Mouse (Mus musculus) hindbrain, embryonic 12.5 days (tissue): ENCODE results near the gene Fosl1. TPM values are rescaled to one million over a fixed set of nuclear protein-coding genes. Genes with fewer than 3 reads are reported as not detected.

Source experiments
- ATAC-seq: fragments of 200-750 bp; cut with Nextera tagmentation; 2 replicates; pipeline ENCODE4 v1.8.0; 2017; ENCODE audit warnings: moderate TSS enrichment; ENCODE audit not compliant: low FRiP score
- H3K27ac ChIP-seq: fragments of 300-500 bp; sonication (generic); 2 replicates; pipeline ENCODE4 v1.5.1; 2016; ENCODE audit warnings: mild to moderate bottlenecking
- H3K27me3 ChIP-seq: fragments of 300-500 bp; sonication (generic); 2 replicates; pipeline ENCODE4 v1.6.1; 2016; ENCODE audit warnings: mild to moderate bottlenecking
- H3K36me3 ChIP-seq: fragments of 300-500 bp; sonication (generic); 2 replicates; pipeline ENCODE4 v1.6.1; 2016; ENCODE audit warnings: mild to moderate bottlenecking
- H3K4me1 ChIP-seq: fragments of 300-500 bp; sonication (generic); 2 replicates; pipeline ENCODE4 v1.6.1; 2016
- H3K4me2 ChIP-seq: fragments of 300-500 bp; sonication (generic); replicated peaks from 2 replicates; pipeline ENCODE4 v1.6.1; 2016; ENCODE audit warnings: mild to moderate bottlenecking
- H3K4me3 ChIP-seq: fragments of 300-500 bp; sonication (generic); 2 replicates; pipeline ENCODE4 v1.5.1; 2016; ENCODE audit warnings: mild to moderate bottlenecking
- H3K9ac ChIP-seq: fragments of 300-500 bp; sonication (generic); 2 replicates; pipeline ENCODE4 v1.6.1; 2016; ENCODE audit warnings: mild to moderate bottlenecking, moderate library complexity
- H3K9me3 ChIP-seq: fragments of 300-500 bp; sonication (generic); replicated peaks from 2 replicates; pipeline ENCODE4 v1.6.1; 2016; ENCODE audit warnings: mild to moderate bottlenecking
- WGBS: fragments of 180-500 bp; shearing (Covaris S2); methylation state at CpG from one replicate; pipeline ENCODE4 v1.1.7; 2016; 5-methylcytosine and 5-hydroxymethylcytosine counted together
- polyA plus RNA-seq: library from polyadenylated mRNA; unstranded; fragments of >200 nt; fragmentation: Nextera tagmentation; extraction: Ambion mirVana; gene quantifications from 2 replicates; pipeline ENCODE4 v1.2.1, GENCODE M21; 2016

Fosl1 gene
- polyA plus RNA-seq, 1 experiment from 2014 or later, result not detected

DNA sequence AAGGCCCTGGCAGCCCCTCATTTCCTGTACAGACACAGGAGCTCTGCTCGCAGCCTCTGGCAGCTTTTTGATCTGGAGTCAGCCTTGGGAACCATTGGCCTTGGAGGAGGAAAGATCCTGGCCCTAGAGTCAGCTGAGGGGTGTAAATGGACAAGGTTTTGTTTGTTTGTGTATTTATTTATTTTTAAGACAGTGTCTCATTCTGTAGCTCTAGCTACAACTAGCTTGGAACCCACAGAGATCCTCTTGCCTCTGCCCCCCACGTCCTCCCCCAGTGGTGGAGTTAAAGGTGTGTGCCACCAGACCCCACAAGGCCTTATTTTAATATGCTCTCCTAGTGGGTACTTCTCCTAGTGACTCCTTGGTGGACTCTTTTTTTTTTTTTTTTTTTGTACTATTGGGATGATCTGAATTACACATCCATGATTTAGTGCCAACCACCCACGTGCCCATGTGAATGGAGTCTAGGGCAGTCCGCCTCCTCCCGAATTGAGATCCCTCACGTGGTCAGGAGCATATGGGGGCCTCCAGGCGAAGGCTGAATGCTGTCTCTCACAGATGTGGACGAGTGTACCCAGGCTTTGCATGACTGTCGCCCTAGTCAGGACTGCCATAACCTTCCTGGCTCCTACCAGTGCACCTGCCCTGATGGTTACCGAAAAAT lies 29.8 kb downstream of the Fosl1 start:
- Histone ChIP-seq H3K9ac (no peak overlapping the region), H3K27me3 (no peaks in the 10 kb centered on the region; the same call in 1 of the 2 replicates), H3K36me3 (peaks cover 29% of the 10 kb centered on the region), H3K9me3 (no peaks in the 10 kb centered on the region), H3K4me3 (no peak overlapping the region), H3K27ac (no peak overlapping the region), H3K4me2 (no peak overlapping the region), H3K4me1 (peaks cover 24% of the 10 kb centered on the region)
- no peak for ATAC-seq
- WGBS, result 85% methylated on average over 10 of the region's 10 CpGs

DNA sequence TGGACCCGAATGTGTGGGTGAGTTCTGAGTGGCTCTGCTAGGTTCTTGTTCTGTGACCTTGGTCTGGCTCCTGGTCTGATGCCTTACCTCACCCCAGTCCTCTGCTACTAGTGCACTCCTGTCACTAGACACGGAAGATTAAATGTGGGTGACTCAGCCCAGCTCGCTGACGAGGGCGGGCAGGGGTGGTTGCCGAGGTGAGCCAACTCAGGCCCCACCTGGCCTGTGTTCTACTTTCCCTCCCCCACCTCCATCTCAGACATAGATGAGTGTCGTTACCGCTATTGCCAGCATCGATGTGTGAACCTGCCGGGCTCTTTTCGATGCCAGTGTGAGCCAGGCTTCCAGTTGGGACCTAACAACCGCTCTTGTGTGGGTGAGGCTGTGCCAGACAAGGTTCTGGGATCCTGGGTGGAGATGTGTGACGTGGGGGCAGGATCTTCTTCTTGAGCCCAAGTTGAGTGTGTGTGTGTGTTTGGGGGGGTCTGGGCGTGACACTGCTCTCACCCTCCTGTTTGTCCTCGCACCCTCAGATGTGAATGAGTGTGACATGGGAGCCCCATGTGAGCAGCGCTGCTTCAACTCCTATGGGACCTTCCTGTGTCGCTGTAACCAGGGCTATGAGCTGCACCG lies 30.4 kb downstream of the Fosl1 start:
- H3K36me3 ChIP-seq, result peaks cover 35% of the 10 kb centered on the region
- WGBS, result 92% methylated on average over 18 of the region's 18 CpGs
- H3K9ac ChIP-seq, result no peak overlapping the region
- H3K27ac ChIP-seq, result no peak overlapping the region
- H3K27me3 ChIP-seq, result no peaks in the 10 kb centered on the region; the same call in 1 of the 2 replicates
- peaks cover 24% of the 10 kb centered on the region for H3K4me1 ChIP-seq
- no peak overlapping the region for H3K4me3 ChIP-seq
- no peak overlapping the region for H3K4me2 ChIP-seq
- no peaks in the 10 kb centered on the region for H3K9me3 ChIP-seq
- ATAC-seq, result no peak

DNA sequence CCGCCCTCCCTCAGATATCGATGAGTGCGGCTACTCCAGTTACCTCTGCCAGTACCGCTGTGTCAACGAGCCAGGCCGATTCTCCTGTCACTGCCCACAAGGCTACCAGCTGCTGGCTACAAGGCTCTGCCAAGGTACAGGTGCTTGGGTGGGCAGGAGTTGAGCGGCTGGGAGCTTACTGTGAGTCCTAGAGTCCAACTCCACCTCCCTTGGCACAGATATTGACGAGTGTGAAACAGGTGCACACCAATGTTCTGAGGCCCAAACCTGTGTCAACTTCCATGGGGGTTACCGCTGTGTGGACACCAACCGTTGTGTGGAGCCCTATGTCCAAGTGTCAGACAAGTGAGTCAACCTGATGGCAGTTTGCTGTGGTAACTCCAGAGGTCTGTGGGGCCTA lies 32.7 kb downstream of the Fosl1 start:
- 92% methylated on average over 10 of the region's 10 CpGs for WGBS
- Histone ChIP-seq H3K9me3 (no peaks in the 10 kb centered on the region), H3K9ac (no peak overlapping the region), H3K27me3 (no peaks in the 10 kb centered on the region; the same call in 1 of the 2 replicates), H3K4me2 (no peak overlapping the region), H3K4me3 (no peak overlapping the region), H3K4me1 (peaks cover 11% of the 10 kb centered on the region), H3K27ac (no peak overlapping the region), H3K36me3 (peaks cover 58% of the 10 kb centered on the region)
- no peak for ATAC-seq

DNA sequence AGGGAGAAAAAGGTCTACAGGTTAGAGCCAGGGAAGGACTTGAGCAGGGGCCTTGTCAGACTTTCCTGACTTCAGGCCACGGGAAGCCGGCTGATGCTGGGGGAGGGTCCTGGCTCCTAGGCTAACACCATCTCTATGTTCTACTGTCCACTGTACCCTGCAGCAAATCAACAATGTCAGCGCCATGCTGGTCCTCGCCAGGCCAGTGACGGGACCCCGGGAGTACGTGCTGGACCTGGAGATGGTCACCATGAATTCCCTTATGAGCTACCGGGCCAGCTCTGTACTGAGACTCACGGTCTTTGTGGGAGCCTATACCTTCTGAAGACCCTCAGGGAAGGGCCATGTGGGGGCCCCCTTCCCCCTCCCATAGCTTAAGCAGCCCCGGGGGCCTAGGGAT lies 34.1 kb downstream of the Fosl1 start:
- Histone ChIP-seq H3K4me3 (no peak overlapping the region), H3K9ac (no peak overlapping the region), H3K27ac (no peak overlapping the region), H3K36me3 (peaks cover 71% of the 10 kb centered on the region), H3K9me3 (no peaks in the 10 kb centered on the region), H3K4me1 (no peaks in the 10 kb centered on the region; the same call in 1 of the 2 replicates), H3K4me2 (no peak overlapping the region), H3K27me3 (no peaks in the 10 kb centered on the region; the same call in 1 of the 2 replicates)
- ATAC-seq, result no peak
- 84% methylated on average over 10 of the region's 10 CpGs for WGBS

DNA sequence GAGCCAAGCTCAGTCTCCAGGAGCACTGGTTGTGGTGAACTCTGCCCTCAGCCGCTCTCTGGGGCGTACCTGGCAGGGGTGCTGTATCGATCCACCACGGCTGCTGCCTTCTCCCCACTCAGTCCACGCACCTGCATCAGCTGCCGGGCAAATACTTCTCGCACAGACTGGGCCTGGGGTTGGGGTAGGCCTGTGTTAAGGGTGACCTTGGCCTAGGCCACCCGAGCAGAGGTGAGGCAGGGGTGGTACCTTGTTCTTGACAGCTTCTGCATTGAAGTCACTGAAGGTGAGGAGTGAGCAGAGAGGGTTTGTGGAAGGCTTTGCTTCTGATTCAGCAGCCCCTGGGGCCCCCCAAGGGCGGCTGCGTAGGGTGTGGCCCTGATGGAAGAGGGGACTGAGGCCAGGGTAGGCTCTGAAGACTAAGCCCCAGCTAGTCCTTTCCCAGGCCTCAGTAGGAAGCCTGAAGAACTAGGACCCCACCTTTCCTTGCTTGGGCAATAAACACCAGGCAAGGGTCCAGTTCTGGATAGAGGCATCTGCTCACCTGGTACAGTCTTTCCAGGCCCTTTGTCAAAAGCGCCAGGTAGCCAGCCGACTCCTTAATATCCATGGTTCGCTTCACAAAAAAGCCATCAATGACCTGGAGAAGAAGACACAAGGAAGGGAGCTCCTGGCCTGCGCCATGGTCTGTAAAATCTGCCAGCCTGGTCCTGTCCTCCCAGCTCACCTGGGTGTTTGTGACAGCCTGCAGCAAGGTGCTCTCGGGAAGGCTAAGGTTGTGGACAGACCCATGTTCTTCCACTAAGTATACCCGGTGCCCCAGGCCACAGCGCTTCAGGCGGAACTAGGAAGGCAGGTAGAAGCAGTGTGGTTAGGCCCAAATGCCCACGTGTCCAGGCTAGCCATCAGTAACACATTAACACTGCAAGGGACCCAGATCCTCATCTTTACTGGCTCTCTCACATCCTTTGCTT lies 36.3 kb downstream of the Fosl1 start:
- H3K36me3 ChIP-seq, result peaks cover 68% of the 10 kb centered on the region
- peaks cover 11% of the 10 kb centered on the region for H3K4me1 ChIP-seq
- H3K9me3 ChIP-seq, result no peaks in the 10 kb centered on the region
- H3K27me3 ChIP-seq, result no peaks in the 10 kb centered on the region
- no peak overlapping the region for H3K4me2 ChIP-seq
- H3K27ac ChIP-seq, result no peak overlapping the region
- H3K4me3 ChIP-seq, result no peak overlapping the region
- H3K9ac ChIP-seq, result no peak overlapping the region
- WGBS, result 93% methylated on average over 19 of the region's 19 CpGs
- ATAC-seq, result no peak

DNA sequence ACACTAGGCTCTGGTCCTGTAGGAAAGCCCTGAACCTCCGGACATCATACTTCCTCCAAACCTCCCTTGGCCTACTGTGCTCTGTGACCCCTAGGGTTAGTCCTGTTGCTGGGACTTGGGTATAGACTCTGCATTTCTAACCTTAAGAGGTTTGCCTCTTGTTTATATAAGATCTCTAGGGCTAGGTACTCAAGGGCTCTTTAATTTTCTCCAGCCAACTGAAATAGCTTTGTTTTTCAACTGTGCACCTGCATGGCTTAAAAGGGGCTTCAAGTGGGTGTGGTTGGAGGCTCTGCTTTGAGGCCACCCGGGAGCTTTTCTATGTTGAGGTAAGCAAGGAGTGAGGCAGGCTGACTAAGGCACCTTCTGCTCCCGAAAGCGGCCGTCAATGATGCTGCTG lies 37.1 kb downstream of the Fosl1 start:
- no peak overlapping the region for H3K9ac ChIP-seq
- H3K36me3 ChIP-seq, result peaks cover 61% of the 10 kb centered on the region
- H3K4me2 ChIP-seq, result no peak overlapping the region
- peaks cover 15% of the 10 kb centered on the region for H3K4me1 ChIP-seq
- no peaks in the 10 kb centered on the region for H3K27me3 ChIP-seq
- 87% methylated on average over 5 of the region's 5 CpGs for whole genome bisulfite sequencing
- ATAC-seq, result no peak
- no peaks in the 10 kb centered on the region for H3K9me3 ChIP-seq
- no peak overlapping the region for H3K27ac ChIP-seq
- H3K4me3 ChIP-seq, result no peak overlapping the region

DNA sequence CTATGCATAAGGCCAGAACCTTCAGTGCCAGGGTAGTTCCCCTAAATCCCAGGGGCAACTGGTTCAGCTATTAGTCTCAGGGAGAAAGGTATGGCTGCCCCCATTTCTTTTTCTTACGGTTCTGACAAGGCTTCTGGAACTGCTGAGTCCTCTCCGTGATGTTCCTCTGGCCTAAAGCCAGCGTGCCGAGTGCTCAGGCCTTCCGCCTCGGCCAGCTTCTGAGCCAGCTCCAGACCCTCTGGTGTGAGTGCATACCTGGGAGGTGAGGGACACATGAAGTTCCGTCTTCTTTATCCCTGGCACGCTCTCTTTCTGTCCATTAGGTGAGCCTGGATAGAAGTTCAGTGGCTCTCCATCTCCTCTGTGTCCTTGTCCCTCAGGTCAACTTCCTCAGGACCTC lies 38.0 kb downstream of the Fosl1 start:
- no peaks in the 10 kb centered on the region for H3K9me3 ChIP-seq
- peaks cover 17% of the 10 kb centered on the region for H3K4me1 ChIP-seq
- H3K9ac ChIP-seq, result no peak overlapping the region
- peaks cover 55% of the 10 kb centered on the region for H3K36me3 ChIP-seq
- no peaks in the 10 kb centered on the region for H3K27me3 ChIP-seq
- H3K27ac ChIP-seq, result no peak overlapping the region
- WGBS, result 96% methylated on average over 8 of the region's 8 CpGs
- no peak for ATAC-seq
- H3K4me2 ChIP-seq, result no peak overlapping the region
- no peak overlapping the region for H3K4me3 ChIP-seq

DNA sequence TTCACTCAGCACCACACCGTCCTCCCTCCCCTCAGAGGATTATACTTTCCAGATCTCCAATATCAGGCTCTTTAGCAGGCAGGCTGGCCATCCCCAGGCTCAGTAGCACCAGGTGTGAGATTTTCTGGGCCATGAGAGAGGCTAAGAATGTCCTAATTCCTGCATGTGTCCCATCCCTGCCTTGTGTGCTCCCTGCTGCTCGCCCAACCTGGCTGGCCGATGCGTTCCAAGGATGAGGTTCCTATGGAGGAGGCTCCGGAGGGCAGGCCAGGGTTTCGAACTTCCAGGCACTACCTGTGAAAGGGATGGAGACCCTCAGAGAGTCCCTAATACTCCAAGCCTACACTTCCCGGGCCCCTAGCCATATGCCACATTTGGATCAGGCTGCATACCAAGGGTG lies 38.5 kb downstream of the Fosl1 start:
- Histone ChIP-seq H3K27ac (peak overlapping the region; percentile 1; the same call in 1 of the 2 replicates), H3K9me3 (no peaks in the 10 kb centered on the region), H3K4me1 (peaks cover 17% of the 10 kb centered on the region), H3K27me3 (no peaks in the 10 kb centered on the region), H3K9ac (no peak overlapping the region), H3K36me3 (peaks cover 50% of the 10 kb centered on the region), H3K4me2 (no peak overlapping the region), H3K4me3 (no peak overlapping the region)
- 96% methylated on average over 7 of the region's 7 CpGs for WGBS
- ATAC-seq, result no peak

DNA sequence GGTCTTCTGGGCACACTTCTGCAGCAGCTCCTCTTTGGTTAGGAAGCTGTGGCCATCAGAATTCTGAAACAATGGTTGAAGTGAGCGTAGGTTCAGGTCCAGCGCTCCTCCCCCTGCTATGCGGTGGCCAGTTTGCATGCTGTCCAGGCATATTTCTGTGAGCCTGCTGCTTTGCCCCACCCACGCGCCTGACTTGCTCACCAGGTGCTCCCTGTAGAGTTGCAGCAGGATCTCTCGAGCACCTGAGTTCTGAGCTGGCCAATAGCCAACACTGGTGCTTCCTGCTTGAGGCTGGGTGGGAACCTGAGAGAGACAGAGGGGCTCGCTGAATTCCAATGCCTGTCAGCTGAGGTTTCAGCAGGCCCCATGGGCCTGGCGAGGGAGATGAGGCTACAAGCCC lies 38.9 kb downstream of the Fosl1 start:
- Histone ChIP-seq H3K27me3 (no peaks in the 10 kb centered on the region), H3K4me1 (peaks cover 17% of the 10 kb centered on the region), H3K9me3 (no peaks in the 10 kb centered on the region), H3K9ac (no peak overlapping the region), H3K36me3 (peaks cover 50% of the 10 kb centered on the region), H3K27ac (peak overlapping the region; percentile 1; the same call in 1 of the 2 replicates), H3K4me2 (no peak overlapping the region), H3K4me3 (no peak overlapping the region)
- no peak for ATAC-seq
- 87% methylated on average over 8 of the region's 8 CpGs for WGBS

DNA sequence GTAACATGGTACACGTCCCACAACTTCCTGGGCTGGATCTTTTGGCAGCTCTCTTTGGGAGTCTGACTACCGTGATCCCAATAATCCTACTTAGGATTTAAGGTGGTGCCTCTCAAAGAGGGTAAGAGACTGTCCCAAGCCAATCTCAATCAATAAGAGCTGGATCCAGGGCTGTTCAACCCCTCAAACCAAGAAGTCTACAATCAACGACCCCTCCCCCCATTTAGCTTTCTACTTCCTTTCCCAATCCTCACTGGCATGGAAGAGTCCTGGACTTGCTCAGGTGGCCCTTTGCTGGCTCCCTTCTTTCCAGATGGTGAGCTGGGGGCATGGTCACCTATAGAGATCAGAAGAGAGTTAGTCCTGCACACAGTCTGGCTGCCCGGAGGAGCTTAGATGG lies 39.4 kb downstream of the Fosl1 start:
- no peaks in the 10 kb centered on the region for H3K9me3 ChIP-seq
- H3K4me3 ChIP-seq, result no peak overlapping the region
- H3K27me3 ChIP-seq, result no peaks in the 10 kb centered on the region
- H3K9ac ChIP-seq, result no peak overlapping the region
- peak overlapping the region; percentile 70; the same call in 1 of the 2 replicates for H3K4me2 ChIP-seq
- peaks cover 45% of the 10 kb centered on the region for H3K36me3 ChIP-seq
- peaks cover 18% of the 10 kb centered on the region for H3K4me1 ChIP-seq
- ATAC-seq, result no peak
- WGBS, result 81% methylated on average over 4 of the region's 4 CpGs
- no peak overlapping the region for H3K27ac ChIP-seq

DNA sequence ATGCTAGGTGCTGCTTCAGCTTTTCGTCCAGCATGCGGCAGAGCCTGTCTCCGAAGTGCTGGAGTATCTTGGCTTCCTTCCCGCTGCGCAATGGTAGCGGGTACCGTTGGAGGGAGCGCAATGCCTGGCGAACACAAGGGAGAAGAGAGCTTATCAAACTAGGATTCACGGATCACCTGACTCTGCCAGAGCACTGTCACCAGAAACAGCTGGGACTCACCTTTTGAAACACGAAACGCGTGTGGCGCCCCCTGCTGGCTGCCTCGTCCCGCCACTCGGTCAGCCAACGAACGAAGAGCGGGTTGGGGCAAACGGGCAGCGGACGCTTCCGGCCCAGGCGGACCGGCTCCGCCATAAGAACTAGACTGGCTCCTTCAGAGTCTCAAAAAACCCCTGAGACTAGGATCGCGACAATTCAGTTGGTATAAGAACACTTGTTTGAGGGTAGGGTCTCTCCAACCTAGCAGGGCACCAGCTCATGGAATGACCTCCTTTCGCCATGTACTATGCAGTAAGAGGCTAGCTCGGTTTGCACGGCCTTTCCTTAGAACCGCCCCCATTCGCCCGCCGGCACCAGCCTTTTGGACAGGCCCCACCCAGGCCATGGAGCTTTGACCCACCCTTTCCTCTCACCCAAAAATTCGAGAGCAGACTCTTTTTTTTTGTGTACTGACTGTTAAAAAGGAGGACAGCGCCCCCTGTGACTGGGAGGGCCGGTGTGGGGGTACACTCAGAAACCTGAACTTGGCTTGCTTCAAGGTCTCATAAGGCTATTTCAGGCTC lies 40.6 kb downstream of the Fosl1 start, which contains the start of gene Mus81:
Mus81 (minus strand) TSS at position 635 of the 783 bp plus-strand sequence.
- H3K27ac ChIP-seq, result peak within 1 kb of the TSS; percentile 100
- WGBS, result under 1% methylated on average over 39 of the region's 39 CpGs
- H3K4me1 ChIP-seq, result peaks cover 28% of the 10 kb centered on the region
- H3K36me3 ChIP-seq, result peaks cover 45% of the 10 kb centered on the region
- H3K4me2 ChIP-seq, result peak within 1 kb of the TSS; percentile 70
- H3K4me3 ChIP-seq, result peak within 1 kb of the TSS; percentile 49
- H3K27me3 ChIP-seq, result no peaks in the 10 kb centered on the region
- no peaks in the 10 kb centered on the region for H3K9me3 ChIP-seq
- peak; percentile 51 for ATAC-seq
- peak within 1 kb of the TSS; percentile 67 for H3K9ac ChIP-seq
